8 mouse cellular contexts compared by ENCODE assay signal in genomic region chr2:72234943-72235342, GRCm38 (mm10). TPM values are rescaled to one million over a fixed set of nuclear protein-coding genes. Genes with fewer than 3 reads are reported as not detected.
A peak's percentile ranks its signal among the peaks of the same experiment; 100 is the strongest.
DNase-seq lines count a peak whose midpoint lies in the region; ATAC-seq and TF ChIP-seq lines count a peak whose summit lies in the region.

No protein-coding gene starts in this region.

- no peaks in the 10 kb centered on the region for H3K36me3 ChIP-seq in intestine, postnatal 0 days (ENCODE audit: control insufficient read depth, insufficient read depth)
- no peaks in the 10 kb centered on the region for H3K36me3 ChIP-seq in intestine, embryonic 15.5 days
- no peaks in the 10 kb centered on the region for H3K36me3 ChIP-seq in heart, embryonic 15.5 days

- no peaks in the 10 kb centered on the region for H3K27me3 ChIP-seq in intestine, postnatal 0 days (replicated peaks; ENCODE audit: control insufficient read depth, insufficient read depth, low read length)
- H3K27me3 ChIP-seq in intestine, embryonic 15.5 days (replicated peaks) = no peaks in the 10 kb centered on the region
- H3K27me3 ChIP-seq in heart, embryonic 15.5 days = no peaks in the 10 kb centered on the region

- 0% methylated on average over 3 of the region's 3 CpGs for whole genome bisulfite sequencing in intestine, postnatal 0 days
- WGBS in intestine, embryonic 15.5 days = 0% methylated on average over 3 of the region's 3 CpGs
- 3% methylated on average over 3 of the region's 3 CpGs for WGBS in heart, embryonic 15.5 days

- H3K27ac ChIP-seq in intestine, postnatal 0 days (ENCODE audit: low read depth, low read length) = no peak overlapping the region
- no peak overlapping the region for H3K27ac ChIP-seq in intestine, embryonic 15.5 days
- peak overlapping the region; percentile 97 for H3K27ac ChIP-seq in heart, embryonic 15.5 days

- peak; percentile 96 for TF ChIP-seq CTCF in intestine, postnatal 0 days (IDR thresholded peaks at IDR 0.05; ENCODE audit: low read depth)

- H3K9me3 ChIP-seq in intestine, postnatal 0 days (ENCODE audit: control insufficient read depth) = no peaks in the 10 kb centered on the region
- no peaks in the 10 kb centered on the region for H3K9me3 ChIP-seq in intestine, embryonic 15.5 days
- H3K9me3 ChIP-seq in heart, embryonic 15.5 days (replicated peaks) = no peaks in the 10 kb centered on the region

- no peak for ATAC-seq in intestine, postnatal 0 days
- no peak for ATAC-seq in intestine, embryonic 15.5 days
- ATAC-seq in heart, embryonic 15.5 days (replicated peaks; ENCODE audit: insufficient number of reproducible peaks, insufficient read depth, low FRiP score, low read depth) = 0 out of 2 replicates have a peak, but pooled peaks have one; percentile 39

- no peak overlapping the region for H3K9ac ChIP-seq in intestine, postnatal 0 days (ENCODE audit: low read depth, low read length)
- H3K9ac ChIP-seq in intestine, embryonic 15.5 days = no peak overlapping the region
- no peak overlapping the region for H3K9ac ChIP-seq in heart, embryonic 15.5 days

- no peaks in the 10 kb centered on the region for H3K4me1 ChIP-seq in intestine, postnatal 0 days (replicated peaks; ENCODE audit: control insufficient read depth, insufficient read depth, low read length)
- no peaks in the 10 kb centered on the region for H3K4me1 ChIP-seq in intestine, embryonic 15.5 days (replicated peaks)
- H3K4me1 ChIP-seq in heart, embryonic 15.5 days (replicated peaks) = peaks cover 25% of the 10 kb centered on the region

- H3K4me2 ChIP-seq in intestine, postnatal 0 days (replicated peaks; ENCODE audit: low read depth) = no peak overlapping the region
- H3K4me2 ChIP-seq in intestine, embryonic 15.5 days (replicated peaks) = no peak overlapping the region
- H3K4me2 ChIP-seq in heart, embryonic 15.5 days = peak overlapping the region; percentile 49; the same call in 1 of the 2 replicates

- no peak overlapping the region for H3K4me3 ChIP-seq in intestine, postnatal 0 days (ENCODE audit: low read depth, low read length)
- no peak overlapping the region for H3K4me3 ChIP-seq in intestine, embryonic 15.5 days (replicated peaks)
- no peak overlapping the region for H3K4me3 ChIP-seq in heart, embryonic 15.5 days

- DNase-seq in c-Kit-positive CD71-negative TER-119-negative erythroid progenitor cells, embryonic 14.5 days (ENCODE audit: low read depth) = peak; percentile 50
- peak; percentile 65 for DNase-seq in fibroblast of lung, adult 2 months (ENCODE audit: low read depth)
- DNase-seq in left cerebral cortex, adult 8-10 months (ENCODE audit: low spot score in 2 of 2) = peak; percentile 39 to 58
- DNase-seq in mesoderm, embryonic 11.5 days (ENCODE audit: low read depth, low spot score) = peak; percentile 84
- peak; percentile 84 for DNase-seq in skeletal muscle tissue, adult 2 months (ENCODE audit: low read depth, low spot score)

RNA-seq across cellular contexts. Expression of gene Map3k20, which starts 50.5 kb away (rescaled TPM):
- polyA plus RNA-seq in intestine, postnatal 0 days (2015; fragmentation: Nextera tagmentation; extraction: Ambion mirVana) = 9.0 and 9.6 TPM in 2 replicates
- 17.0 and 17.7 TPM in 2 replicates for polyA plus RNA-seq in intestine, embryonic 15.5 days (2015; fragmentation: Nextera tagmentation; extraction: Ambion mirVana)
- polyA plus RNA-seq in heart, embryonic 15.5 days (2015; fragmentation: Nextera tagmentation; extraction: Ambion mirVana) = 46.4 and 47.4 TPM in 2 replicates
- 10 to 100 TPM in 2 of 4 experiments, 1 to 10 TPM in 2; 8.7 to 13.5 (median 10.0) TPM for total RNA-seq in left cerebral cortex, adult 8-10 months (2022)
